9 mouse cellular contexts compared by ENCODE assay signal in the genomic region with DNA sequence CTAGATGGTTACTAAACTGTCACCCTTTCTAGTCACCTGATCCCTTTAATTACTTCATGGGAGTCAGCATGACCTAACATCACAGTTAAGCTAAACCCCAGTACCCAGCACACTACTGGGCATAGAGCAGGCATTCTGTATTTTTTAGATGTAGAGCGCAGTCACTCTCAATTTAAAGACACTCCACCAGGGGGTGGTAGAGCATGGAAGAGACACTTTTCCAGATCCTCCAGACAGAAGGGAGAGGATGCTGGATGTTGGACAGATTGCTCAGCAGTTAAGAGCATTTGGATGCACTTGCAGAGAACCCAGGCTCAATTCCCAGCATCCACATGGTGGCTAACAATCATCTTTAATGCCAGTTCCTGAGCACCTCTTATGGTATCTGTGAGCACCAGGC. TPM values are rescaled to one million over a fixed set of nuclear protein-coding genes. Genes with fewer than 3 reads are reported as not detected.
A peak's percentile ranks its signal among the peaks of the same experiment; 100 is the strongest.
DNase-seq lines count a peak whose midpoint lies in the region; ATAC-seq and TF ChIP-seq lines count a peak whose summit lies in the region.
"Had no signal": no experiment of that assay in that cellular context is flagged by ENCODE, and none has a peak within 500 bp of the region (broad histone marks: within the 10 kb centered on the region; RNA-seq: fewer than 3 reads in every experiment).

No protein-coding gene starts in this region.

- H3K79me2 ChIP-seq in MEL (ENCODE audit: control insufficient read depth, insufficient read depth, low read length, poor library complexity) = no peaks in the 10 kb centered on the region

- H3K36me3 ChIP-seq in hindbrain, embryonic 11.5 days (ENCODE audit: control insufficient read depth, insufficient read depth, low read length) = peaks cover 19% of the 10 kb centered on the region
- peaks cover 100% of the 10 kb centered on the region for H3K36me3 ChIP-seq in hindbrain, embryonic 10.5 days
- H3K36me3 ChIP-seq in MEL (ENCODE audit: control insufficient read depth in 1 of 2, insufficient read depth in 2 of 2, low read length in 2 of 2) = peaks cover 0 to 55% of the 10 kb centered on the region in 2 experiments; a peak in 2 of 4 replicates

- no peaks in the 10 kb centered on the region for H3K9me3 ChIP-seq in hindbrain, embryonic 11.5 days (ENCODE audit: control insufficient read depth, low read length)
- no peaks in the 10 kb centered on the region for H3K9me3 ChIP-seq in hindbrain, embryonic 10.5 days
- no peaks in the 10 kb centered on the region for H3K9me3 ChIP-seq in MEL (replicated peaks; ENCODE audit: insufficient read depth, low read length)
- H3K9me3 ChIP-seq: limb, embryonic 13.5 days; neural tube, embryonic 13.5 days had no signal

- no peak overlapping the region for H3K4me3 ChIP-seq in hindbrain, embryonic 11.5 days (ENCODE audit: low read depth, low read length)
- H3K4me3 ChIP-seq in hindbrain, embryonic 10.5 days = no peak overlapping the region
- H3K4me3 ChIP-seq in MEL (ENCODE audit: control insufficient read depth in 1 of 2, insufficient read depth in 1 of 2, low read depth in 2 of 2, low read length in 2 of 2) = no peak overlapping the region
- H3K4me3 ChIP-seq in cortical plate, adult 2 months (ENCODE audit: insufficient read depth, low read length) = no peak overlapping the region
- H3K4me3 ChIP-seq: limb, embryonic 13.5 days; neural tube, embryonic 13.5 days had no signal

- no peak for ATAC-seq in hindbrain, embryonic 11.5 days (ENCODE audit: low FRiP score)
- ATAC-seq in megakaryocyte progenitor cell, adult 5-6 weeks (replicated peaks; ENCODE audit: poor library complexity) = 0 out of 2 replicates have a peak, but pooled peaks have one; percentile 37

- TF ChIP-seq RAD21 in MEL (IDR thresholded peaks at IDR 0.05; ENCODE audit: low read depth, low read length) = peak; percentile 50

- no peak overlapping the region for H3K9ac ChIP-seq in hindbrain, embryonic 11.5 days (ENCODE audit: low read depth, low read length)
- no peak overlapping the region for H3K9ac ChIP-seq in MEL (ENCODE audit: control insufficient read depth, low read depth, low read length, poor library complexity, severe bottlenecking)
- H3K9ac ChIP-seq: limb, embryonic 13.5 days; neural tube, embryonic 13.5 days had no signal

- H3K27ac ChIP-seq in hindbrain, embryonic 11.5 days (ENCODE audit: low read depth, low read length) = no peak overlapping the region
- H3K27ac ChIP-seq in hindbrain, embryonic 10.5 days = no peak overlapping the region
- no peak overlapping the region for H3K27ac ChIP-seq in MEL (ENCODE audit: control insufficient read depth, low read depth, low read length)
- H3K27ac ChIP-seq in cortical plate, adult 2 months (ENCODE audit: insufficient read depth, low read length) = no peak overlapping the region
- H3K27ac ChIP-seq: limb, embryonic 13.5 days; neural tube, embryonic 13.5 days had no signal

- 93% methylated on average over 1 of the region's 1 CpGs for WGBS in hindbrain, embryonic 11.5 days
- 84% methylated on average over 1 of the region's 1 CpGs for WGBS in hindbrain, embryonic 10.5 days

- no peak for TF ChIP-seq POLR2A in MEL (IDR thresholded peaks at IDR 0.05; ENCODE audit: control insufficient read depth in 1 of 2, insufficient read depth in 1 of 2, low read depth in 1 of 2, low read length in 2 of 2, poor library complexity in 1 of 2)
- TF ChIP-seq POLR2A in cortical plate, adult 2 months (IDR thresholded peaks at IDR 0.05; ENCODE audit: extremely low read depth, insufficient read depth, low read length) = no peak

- no peak for TF ChIP-seq EP300 in MEL (IDR thresholded peaks at IDR 0.05; ENCODE audit: low read depth in 1 of 2, low read length in 2 of 2)

- no peak overlapping the region for H3K4me2 ChIP-seq in hindbrain, embryonic 11.5 days (replicated peaks; ENCODE audit: low read depth, low read length)
- H3K4me2 ChIP-seq: limb, embryonic 13.5 days; neural tube, embryonic 13.5 days had no signal

- H3K27me3 ChIP-seq in hindbrain, embryonic 11.5 days (ENCODE audit: control insufficient read depth, insufficient read depth, low read length) = no peaks in the 10 kb centered on the region
- no peaks in the 10 kb centered on the region for H3K27me3 ChIP-seq in hindbrain, embryonic 10.5 days (ENCODE audit: insufficient read depth, poor library complexity, severe bottlenecking)
- H3K27me3 ChIP-seq in MEL (ENCODE audit: control insufficient read depth in 1 of 2, insufficient read depth in 2 of 2, low read length in 2 of 2) = no peaks in the 10 kb centered on the region
- H3K27me3 ChIP-seq: limb, embryonic 13.5 days; neural tube, embryonic 13.5 days had no signal

- peak; percentile 44 for DNase-seq in hindbrain, embryonic 11.5 days (ENCODE audit: low spot score)
- no peak for DNase-seq in hindbrain, embryonic 10.5 days (ENCODE audit: low spot score)
- DNase-seq in MEL (ENCODE audit: low read depth, low spot score) = peak; percentile 42
- DNase-seq in spleen, postnatal 10 days (ENCODE audit: low spot score in 2 of 2) = no peak
- no peak for DNase-seq in neural tube, embryonic 10.5 days (ENCODE audit: extremely low spot score, low spot score)

- no peaks in the 10 kb centered on the region for H3K4me1 ChIP-seq in hindbrain, embryonic 11.5 days (replicated peaks; ENCODE audit: control insufficient read depth, insufficient read depth, low read length)
- no peaks in the 10 kb centered on the region for H3K4me1 ChIP-seq in hindbrain, embryonic 10.5 days (replicated peaks)
- H3K4me1 ChIP-seq in MEL (ENCODE audit: control insufficient read depth in 1 of 2, insufficient read depth in 2 of 2, low read length in 2 of 2) = no peaks in the 10 kb centered on the region
- no peaks in the 10 kb centered on the region for H3K4me1 ChIP-seq in cortical plate, adult 2 months (ENCODE audit: control insufficient read depth, insufficient read depth, low read length)
- H3K4me1 ChIP-seq: limb, embryonic 13.5 days had no signal

- TF ChIP-seq CTCF in MEL (IDR thresholded peaks at IDR 0.05 in 2 of 3, conservative IDR thresholded peaks at IDR 0.05 in 1 of 3; ENCODE audit: control insufficient read depth in 1 of 3, insufficient read depth in 1 of 3, low read depth in 2 of 3, low read length in 3 of 3, poor library complexity in 1 of 3, severe bottlenecking in 1 of 3) = peak; percentile 24 to 62 (median 51); a peak in 5 of 6 replicates
- TF ChIP-seq CTCF in cortical plate, adult 2 months (IDR thresholded peaks at IDR 0.05; ENCODE audit: extremely low read depth, insufficient read depth, low read length) = peak; percentile 55

TF ChIP-seq in MEL, 35 proteins besides CTCF, POLR2A, EP300 and RAD21:
- peak; percentile 60 for TF ChIP-seq SMC3 (IDR thresholded peaks at IDR 0.05; ENCODE audit: low read depth, low read length)
- no peak for TF ChIP-seq MAFK (IDR thresholded peaks at IDR 0.05; ENCODE audit: borderline replicate concordance, low read depth, low read length)
- TF ChIP-seq RCOR1 (IDR thresholded peaks at IDR 0.05; ENCODE audit: low read depth, low read length) = no peak
- TF ChIP-seq POLR2AphosphoS2 (IDR thresholded peaks at IDR 0.05; ENCODE audit: low read length) = no peak
- TF ChIP-seq MYC (IDR thresholded peaks at IDR 0.05; ENCODE audit: low read depth, low read length) = no peak
- TF ChIP-seq CHD1 (IDR thresholded peaks at IDR 0.05; ENCODE audit: low read depth, low read length) = no peak
- no peak for TF ChIP-seq ZKSCAN1 (IDR thresholded peaks at IDR 0.05; ENCODE audit: low read depth, low read length)
- TF ChIP-seq MXI1 (IDR thresholded peaks at IDR 0.05; ENCODE audit: low read depth, low read length) = no peak
- TF ChIP-seq UBTF (IDR thresholded peaks at IDR 0.05; ENCODE audit: borderline replicate concordance, insufficient read depth, low read depth, low read length) = no peak
- TF ChIP-seq ZC3H11A (IDR thresholded peaks at IDR 0.05; ENCODE audit: low read depth, low read length) = 0 out of 2 replicates have a peak, but pooled peaks have one; percentile 5
TF ChIP-seq in MEL: peak in this region for 2.

RNA-seq across cellular contexts. Expression of a gene that starts 15.4 kb away (rescaled TPM):
- polyA plus RNA-seq in hindbrain, embryonic 11.5 days (2014; fragmentation: Nextera tagmentation; extraction: Ambion mirVana) = 259 and 306 TPM in 2 replicates
- polyA plus RNA-seq in hindbrain, embryonic 10.5 days (2016; fragmentation: Nextera tagmentation; extraction: Ambion mirVana) = 356 and 388 TPM in 2 replicates
- total RNA-seq in MEL (2012; rRNA removed) = 220 and 234 TPM in 2 replicates
- polyA plus RNA-seq in MEL (2012; ENCODE audit: insufficient read depth in 1 of 2, insufficient read length in 2 of 2, low read depth in 1 of 2, low replicate concordance in 2 of 2, missing spikeins in 1 of 2) = 100 to 1,000 TPM in 1 of 2 experiments, not detected in 1; 167 TPM
- 87.1 and 94.6 TPM in 2 replicates for polyA plus RNA-seq in cortical plate, adult 2 months (2012; rRNA removed)
- total RNA-seq in megakaryocyte progenitor cell, adult 5-6 weeks (2015) = 80.4 and 81.7 TPM in 2 replicates
- 89.1 and 101 TPM in 2 replicates for total RNA-seq in megakaryocyte progenitor cell, adult 5-6 weeks (2017)

RNA-seq across cellular contexts. Expression of a gene that starts 33.0 kb away (rescaled TPM):
- 2.6 and 2.8 TPM in 2 replicates for polyA plus RNA-seq in hindbrain, embryonic 11.5 days (2014; fragmentation: Nextera tagmentation; extraction: Ambion mirVana)
- 3.2 and 3.3 TPM in 2 replicates for polyA plus RNA-seq in hindbrain, embryonic 10.5 days (2016; fragmentation: Nextera tagmentation; extraction: Ambion mirVana)
- total RNA-seq in MEL (2012; rRNA removed) = 0.23 and 0.46 TPM in 2 replicates
- under 1 TPM in 1 of 2 experiments, not detected in 1; 0.92 TPM for polyA plus RNA-seq in MEL (2012; ENCODE audit: insufficient read depth in 1 of 2, insufficient read length in 2 of 2, low read depth in 1 of 2, low replicate concordance in 2 of 2, missing spikeins in 1 of 2)
- polyA plus RNA-seq in cortical plate, adult 2 months (2012; rRNA removed) = 1.8 and 2.0 TPM in 2 replicates
- total RNA-seq in megakaryocyte progenitor cell, adult 5-6 weeks (2015) = 0.05 TPM in 1 of 2 replicates, not detected in the other
- total RNA-seq in megakaryocyte progenitor cell, adult 5-6 weeks (2017) = 0.04 and 0.30 TPM in 2 replicates

RNA-seq across cellular contexts. Expression of a gene that starts 39.8 kb away (rescaled TPM):
- polyA plus RNA-seq in hindbrain, embryonic 11.5 days (2014; fragmentation: Nextera tagmentation; extraction: Ambion mirVana) = 13.8 and 14.9 TPM in 2 replicates
- polyA plus RNA-seq in hindbrain, embryonic 10.5 days (2016; fragmentation: Nextera tagmentation; extraction: Ambion mirVana) = 6.1 and 6.9 TPM in 2 replicates
- total RNA-seq in MEL (2012; rRNA removed) = 31.5 and 34.7 TPM in 2 replicates
- polyA plus RNA-seq in MEL (2012; ENCODE audit: insufficient read depth in 1 of 2, insufficient read length in 2 of 2, low read depth in 1 of 2, low replicate concordance in 2 of 2, missing spikeins in 1 of 2) = 10 to 100 TPM in 1 of 2 experiments, not detected in 1; 11.5 TPM
- 13.8 TPM in 2 replicates for polyA plus RNA-seq in cortical plate, adult 2 months (2012; rRNA removed)
- total RNA-seq in megakaryocyte progenitor cell, adult 5-6 weeks (2015) = 9.8 and 14.0 TPM in 2 replicates
- 17.2 and 24.1 TPM in 2 replicates for total RNA-seq in megakaryocyte progenitor cell, adult 5-6 weeks (2017)

Comparison
In these comparisons a context has a peak if more than half of its experiments do, and no peak if none do; other contexts are left out.
1. DNase-seq: peak in hindbrain, embryonic 11.5 days (single experiment) and MEL (single experiment); none in hindbrain, embryonic 10.5 days (single experiment), spleen, postnatal 10 days (0 of 2) and neural tube, embryonic 10.5 days (single experiment).